Mouse (Mus musculus) MEL (cell line): ENCODE results near the gene Rps5. TPM values are rescaled to one million over a fixed set of nuclear protein-coding genes. Genes with fewer than 3 reads are reported as not detected.

Experiments
- DNase-seq: peaks from one replicate; pipeline ENCODE4 v3.0.0; 2011; ENCODE audit warnings: low read depth, low spot score
- H3K27ac ChIP-seq: 2 replicates; pipeline ENCODE4 v1.5.1; 2012; ENCODE audit warnings: low read depth, mild to moderate bottlenecking, control low read depth, low read length, moderate library complexity; ENCODE audit not compliant: control insufficient read depth
- H3K27me3 ChIP-seq, 2 experiments: fragments of 150-350 bp in 1 of 2; sonication (generic) in 1 of 2; 2 replicates each; pipeline ENCODE4 v1.6.1; 2012; ENCODE audit warnings: low read length in 2 of 2, mild to moderate bottlenecking in 2 of 2, improper control_type of control experiment in 1 of 2, moderate library complexity in 1 of 2; ENCODE audit not compliant: insufficient read depth in 2 of 2, control insufficient read depth in 1 of 2
- H3K36me3 ChIP-seq, 2 experiments: 2 replicates each; pipeline ENCODE4 v1.6.1; 2012 to 2014; ENCODE audit warnings: low read length in 2 of 2, improper control_type of control experiment in 1 of 2, inconsistent platforms in 1 of 2, mild to moderate bottlenecking in 1 of 2; ENCODE audit not compliant: insufficient read depth in 2 of 2, control insufficient read depth in 1 of 2
- H3K4me1 ChIP-seq, 2 experiments: fragments of 150-350 bp in 1 of 2; sonication (generic) in 1 of 2; 2 replicates each; pipeline ENCODE4 v1.6.1; 2012; ENCODE audit warnings: low read length in 2 of 2, improper control_type of control experiment in 1 of 2, mild to moderate bottlenecking in 1 of 2; ENCODE audit not compliant: insufficient read depth in 2 of 2, control insufficient read depth in 1 of 2
- H3K4me3 ChIP-seq, 2 experiments: fragments of 150-350 bp in 1 of 2; sonication (generic) in 1 of 2; 2 replicates each; pipeline ENCODE4 v1.5.1; 2012; ENCODE audit warnings: low read depth in 2 of 2, low read length in 2 of 2, mild to moderate bottlenecking in 2 of 2, moderate library complexity in 2 of 2, control low read depth in 1 of 2, improper control_type of control experiment in 1 of 2; ENCODE audit not compliant: control insufficient read depth in 1 of 2, insufficient read depth in 1 of 2
- H3K79me2 ChIP-seq: 2 replicates; pipeline ENCODE4 v1.6.1; 2012; ENCODE audit warnings: mild to moderate bottlenecking, low read length, moderate library complexity; ENCODE audit not compliant: control insufficient read depth, poor library complexity, insufficient read depth
- H3K9ac ChIP-seq: 2 replicates; pipeline ENCODE4 v1.6.1; 2012; ENCODE audit warnings: low read depth, mild to moderate bottlenecking, control low read depth, low read length, moderate library complexity; ENCODE audit not compliant: control insufficient read depth, poor library complexity, severe bottlenecking
- H3K9me3 ChIP-seq: fragments of 150-350 bp; sonication (generic); replicated peaks from 2 replicates; pipeline ENCODE4 v1.6.1; 2012; ENCODE audit warnings: mild to moderate bottlenecking, low read length, improper control_type of control experiment, moderate library complexity; ENCODE audit not compliant: insufficient read depth
- BHLHE40 ChIP-seq: IDR thresholded peaks from 2 replicates; pipeline ENCODE4 v1.6.1; 2012; ENCODE audit warnings: low read depth, mild to moderate bottlenecking, inconsistent platforms, low read length, improper control_type of control experiment, borderline replicate concordance
- CHD1 ChIP-seq: IDR thresholded peaks from 2 replicates; pipeline ENCODE4 v1.6.1; 2012; ENCODE audit warnings: low read depth, mild to moderate bottlenecking, inconsistent platforms, low read length, improper control_type of control experiment
- CHD2 ChIP-seq: IDR thresholded peaks from 2 replicates; pipeline ENCODE4 v1.6.1; 2011; ENCODE audit warnings: low read length, improper control_type of control experiment
- ELF1 ChIP-seq: IDR thresholded peaks from 2 replicates; pipeline ENCODE4 v1.6.1; 2014; ENCODE audit warnings: low read depth, mild to moderate bottlenecking, inconsistent platforms, low read length, improper control_type of control experiment, moderate library complexity
- EP300 ChIP-seq, 2 experiments: IDR thresholded peaks; 2 replicates each; pipeline ENCODE4 v1.6.1; 2011; ENCODE audit warnings: improper control_type of control experiment in 2 of 2, low read length in 2 of 2, low read depth in 1 of 2, mild to moderate bottlenecking in 1 of 2
- HCFC1 ChIP-seq: IDR thresholded peaks from 2 replicates; pipeline ENCODE4 v1.6.1; 2012; ENCODE audit warnings: low read depth, mild to moderate bottlenecking, inconsistent platforms, low read length, improper control_type of control experiment, moderate library complexity
- NELFE ChIP-seq: IDR thresholded peaks from 2 replicates; pipeline ENCODE4 v1.6.1; 2011; ENCODE audit warnings: low read depth, low read length, improper control_type of control experiment
- POLR2A ChIP-seq, 2 experiments: IDR thresholded peaks; 2 replicates each; pipeline ENCODE4 v1.6.1; 2011 to 2012; ENCODE audit warnings: low read length in 2 of 2, mild to moderate bottlenecking in 2 of 2, control low read depth in 1 of 2, improper control_type of control experiment in 1 of 2, low read depth in 1 of 2, moderate library complexity in 1 of 2; ENCODE audit not compliant: control insufficient read depth in 1 of 2, insufficient read depth in 1 of 2, poor library complexity in 1 of 2
- POLR2AphosphoS2 ChIP-seq: IDR thresholded peaks from 2 replicates; pipeline ENCODE4 v1.6.1; 2011; ENCODE audit warnings: low read length, improper control_type of control experiment
- SIN3A ChIP-seq: IDR thresholded peaks from 2 replicates; pipeline ENCODE4 v1.6.1; 2012; ENCODE audit warnings: low read length, improper control_type of control experiment, inconsistent platforms
- TAL1 ChIP-seq: IDR thresholded peaks from 2 replicates; pipeline ENCODE4 v1.6.1; 2012; ENCODE audit warnings: mild to moderate bottlenecking, inconsistent platforms, low read length, moderate library complexity, mixed read lengths
- TBP ChIP-seq: IDR thresholded peaks from 2 replicates; pipeline ENCODE4 v1.8.0; 2011; ENCODE audit warnings: low read depth, low read length, improper control_type of control experiment
- TCF12 ChIP-seq: IDR thresholded peaks from 2 replicates; pipeline ENCODE4 v1.6.1; 2014; ENCODE audit warnings: low read depth, mild to moderate bottlenecking, inconsistent platforms, low read length, improper control_type of control experiment, moderate library complexity
- UBTF ChIP-seq: IDR thresholded peaks from 2 replicates; pipeline ENCODE4 v1.6.1; 2012; ENCODE audit warnings: low read depth, mild to moderate bottlenecking, inconsistent platforms, low read length, improper control_type of control experiment, moderate library complexity, borderline replicate concordance; ENCODE audit not compliant: insufficient read depth
- ZMIZ1 ChIP-seq: IDR thresholded peaks from 2 replicates; pipeline ENCODE4 v1.6.1; 2012; ENCODE audit warnings: low read depth, mild to moderate bottlenecking, inconsistent platforms, low read length, improper control_type of control experiment, moderate library complexity
- ZNF384 ChIP-seq: IDR thresholded peaks from 2 replicates; pipeline ENCODE4 v1.6.1; 2012; ENCODE audit warnings: low read depth, mild to moderate bottlenecking, inconsistent platforms, low read length, improper control_type of control experiment
- polyA plus RNA-seq, 2 experiments: library from polyadenylated mRNA; stranded (reverse) in 1 of 2; unstranded in 1 of 2; fragments of >175 nt in 1 of 2; fragments of >200 nt in 1 of 2; gene quantifications; 2 replicates each; pipeline versions ENCODE4 v1.2.1 to v1.2.4; 2012; ENCODE audit warnings: low replicate concordance in 2 of 2, low read depth in 1 of 2; ENCODE audit not compliant: insufficient read length in 2 of 2, insufficient read depth in 1 of 2, missing spikeins in 1 of 2
- total RNA-seq: library from RNA; depleted of rRNA; stranded (reverse); fragments of 300-350 nt; gene quantifications from 2 replicates; pipeline ENCODE4 v1.2.3, GENCODE M21; 2012

Rps5 gene
- total and polyA plus RNA-seq, 3 experiments = 960 to 4,196 (median 2,915) TPM

- peak; percentile 64 for TF ChIP-seq BHLHE40
- TF ChIP-seq CHD2 = no peak
- 0 out of 4 replicates have a peak, but pooled peaks of 1 of the 2 experiments have one; percentile 17 for TF ChIP-seq EP300 (IDR thresholded peaks at IDR 0.05; ENCODE audit: low read depth in 1 of 2, low read length in 2 of 2)
These were observed 39.5 kb downstream of the Rps5 start (continued) for GRCm38 (mm10) chr7:12961511-12962141.

GRCm38 (mm10) chr7:12965678-12966091, 43.6 kb downstream of the Rps5 start, which contains the start of gene Zfp324:
Gene Zfp324, plus strand, starts transcription at chr7:12965838.
- H3K9ac ChIP-seq = peak within 1 kb of the TSS; percentile 84
- peak within 1 kb of the TSS; percentile 79 to 84 for H3K4me3 ChIP-seq
- peak; percentile 96 for DNase-seq
- H3K9me3 ChIP-seq = no peaks in the 10 kb centered on the region
- peaks cover 6% of the 10 kb centered on the region for H3K79me2 ChIP-seq
- TF ChIP-seq ZMIZ1 (peak; percentile 72; the same call in 1 of the 2 replicates), POLR2AphosphoS2 (peak; percentile 35; the same call in 1 of the 2 replicates), SIN3A (peak; percentile 69), ELF1 (peak; percentile 72), ZNF384 (0 out of 2 replicates have a peak, but pooled peaks have one; percentile 9), HCFC1 (peak; percentile 78), TCF12 (peak; percentile 35; the same call in 1 of the 2 replicates), NELFE (peak; percentile 74), TAL1 (no peak), TBP (peak; percentile 73), UBTF (0 out of 2 replicates have a peak, but pooled peaks have one; percentile 32), CHD1 (no peak), POLR2A (IDR thresholded peaks at IDR 0.05; ENCODE audit: control insufficient read depth in 1 of 2, insufficient read depth in 1 of 2, low read depth in 1 of 2, low read length in 2 of 2, poor library complexity in 1 of 2) (peak; percentile 48 to 79; a peak in 3 of 4 replicates), CHD2 (no peak)
- peak within 1 kb of the TSS; percentile 83 for H3K27ac ChIP-seq
- H3K27me3 ChIP-seq = no peaks in the 10 kb centered on the region
- H3K36me3 ChIP-seq = peaks cover 0 to 14% of the 10 kb centered on the region in 2 experiments; a peak in 2 of 4 replicates
- H3K4me1 ChIP-seq = peaks cover 2 to 21% of the 10 kb centered on the region in 2 experiments; a peak in 2 of 4 replicates
